Mouse (Mus musculus) forebrain, embryonic 11.5 days (tissue): ENCODE data around the gene Gm10037. TPM values are rescaled to one million over a fixed set of nuclear protein-coding genes. Genes with fewer than 3 reads are reported as not detected.
"Not testable (repeated sequence)": the region's sequence is repeated elsewhere in the genome, so short reads cannot be mapped to it uniquely, and the experiment has no call there.

Source experiments
- ATAC-seq: fragments of 200-750 bp; cut with Nextera tagmentation; replicated peaks from 2 replicates; pipeline ENCODE4 v1.8.0; 2017; ENCODE audit warnings: moderate TSS enrichment; ENCODE audit not compliant: low FRiP score
- DNase-seq: peaks from one replicate; pipeline ENCODE4 v3.0.0-alpha.2; 2017; ENCODE audit warnings: low spot score
- H3K27ac ChIP-seq: fragments of 300-500 bp; sonication (generic); 2 replicates; pipeline ENCODE4 v1.5.1; 2014; ENCODE audit warnings: low read depth, low read length
- H3K27me3 ChIP-seq: fragments of 300-500 bp; sonication (generic); 2 replicates; pipeline ENCODE4 v1.6.1; 2014; ENCODE audit warnings: mild to moderate bottlenecking, low read length, mixed read lengths; ENCODE audit not compliant: control insufficient read depth, insufficient read depth
- H3K36me3 ChIP-seq: fragments of 300-500 bp; sonication (generic); 2 replicates; pipeline ENCODE4 v1.6.1; 2014; ENCODE audit warnings: mild to moderate bottlenecking, low read length, moderate library complexity, mixed read lengths; ENCODE audit not compliant: control insufficient read depth, insufficient read depth
- H3K4me1 ChIP-seq: fragments of 300-500 bp; sonication (generic); replicated peaks from 2 replicates; pipeline ENCODE4 v1.6.1; 2014; ENCODE audit warnings: low read length, mixed read lengths; ENCODE audit not compliant: control insufficient read depth, insufficient read depth
- H3K4me2 ChIP-seq: fragments of 300-500 bp; sonication (generic); 2 replicates; pipeline ENCODE4 v1.6.1; 2014; ENCODE audit warnings: low read depth, mild to moderate bottlenecking, low read length, moderate library complexity, mixed read lengths; ENCODE audit not compliant: severe bottlenecking
- H3K4me3 ChIP-seq: fragments of 300-500 bp; sonication (generic); 2 replicates; pipeline ENCODE4 v1.5.1; 2014; ENCODE audit warnings: low read depth, low read length
- H3K9ac ChIP-seq: fragments of 300-500 bp; sonication (generic); 2 replicates; pipeline ENCODE4 v1.6.1; 2014; ENCODE audit warnings: low read length
- H3K9me3 ChIP-seq: fragments of 300-500 bp; sonication (generic); 2 replicates; pipeline ENCODE4 v1.6.1; 2016; ENCODE audit warnings: low read length, mixed read lengths; ENCODE audit not compliant: control insufficient read depth
- WGBS: fragments of 180-500 bp; shearing (Covaris S2); extraction: QIAGEN DNeasy Blood & Tissue Kit; methylation state at CpG from one replicate; pipeline ENCODE4 v1.1.7; 2014; 5-methylcytosine and 5-hydroxymethylcytosine counted together
- polyA plus RNA-seq: library from polyadenylated mRNA; unstranded; fragments of >200 nt; fragmentation: Nextera tagmentation; extraction: Ambion mirVana; gene quantifications from 2 replicates; pipeline ENCODE4 v1.2.1, GENCODE M21; 2014

Gm10037 gene
- polyA plus RNA-seq, 1 experiment from 2014 or later, result 2.7 TPM

GRCm38 (mm10) chr13:67833137-67833536 is 2.2 kb downstream of the Gm10037 start:
- H3K4me3 ChIP-seq, H3K4me1 ChIP-seq, ATAC-seq, H3K4me2 ChIP-seq, H3K9me3 ChIP-seq, H3K36me3 ChIP-seq, H3K27me3 ChIP-seq, H3K9ac ChIP-seq, DNase-seq, H3K27ac ChIP-seq: not testable (repeated sequence)

- 44% methylated on average over 6 of the region's 6 CpGs for WGBS
- no peaks in the 10 kb centered on the region for H3K4me1 ChIP-seq
- H3K4me2 ChIP-seq, result peak overlapping the region; percentile 43; the same call in 1 of the 2 replicates
- ATAC-seq, result peak; percentile 10; the same call in 1 of the 2 replicates
- peak overlapping the region; percentile 50 for H3K9ac ChIP-seq
- peak overlapping the region; percentile 6 for H3K4me3 ChIP-seq
- no peak overlapping the region for H3K27ac ChIP-seq
- H3K9me3 ChIP-seq, result no peaks in the 10 kb centered on the region
- H3K36me3 ChIP-seq, result no peaks in the 10 kb centered on the region
- H3K27me3 ChIP-seq, result no peaks in the 10 kb centered on the region
- no peak for DNase-seq
These were observed 12.8 kb downstream of the Gm10037 start for GRCm38 (mm10) chr13:67843775-67844118.

- Histone ChIP-seq H3K4me2 (peak overlapping the region; percentile 43), H3K9ac (peak overlapping the region; percentile 50), H3K9me3 (no peaks in the 10 kb centered on the region), H3K4me3 (peak overlapping the region; percentile 25), H3K36me3 (no peaks in the 10 kb centered on the region), H3K27me3 (no peaks in the 10 kb centered on the region), H3K4me1 (no peaks in the 10 kb centered on the region), H3K27ac (no peak overlapping the region)
- DNase-seq (peak; percentile 79), ATAC-seq (peak; percentile 83)
- under 1% methylated on average over 15 of the region's 19 CpGs for WGBS
These were observed 13.4 kb downstream of the Gm10037 start for GRCm38 (mm10) chr13:67844119-67844852.

- DNase-seq (no peak), ATAC-seq (peak; percentile 44)
- H3K4me2 ChIP-seq, result peak overlapping the region; percentile 41
- WGBS, result 13% methylated on average over 8 of the region's 8 CpGs
- no peaks in the 10 kb centered on the region for H3K9me3 ChIP-seq
- no peaks in the 10 kb centered on the region for H3K36me3 ChIP-seq
- no peaks in the 10 kb centered on the region for H3K27me3 ChIP-seq
- peak overlapping the region; percentile 25 for H3K4me3 ChIP-seq
- no peaks in the 10 kb centered on the region for H3K4me1 ChIP-seq
- no peak overlapping the region for H3K27ac ChIP-seq
- H3K9ac ChIP-seq, result no peak overlapping the region
These were observed 13.9 kb downstream of the Gm10037 start for GRCm38 (mm10) chr13:67844853-67845194.

- H3K36me3 ChIP-seq, result no peaks in the 10 kb centered on the region
- H3K27me3 ChIP-seq, result no peaks in the 10 kb centered on the region
- no peak overlapping the region for H3K4me2 ChIP-seq
- 86% methylated on average over 3 of the region's 3 CpGs for WGBS
- H3K27ac ChIP-seq, result no peak overlapping the region
- no peak overlapping the region for H3K9ac ChIP-seq
- no peaks in the 10 kb centered on the region for H3K4me1 ChIP-seq
- DNase-seq (no peak), ATAC-seq (no peak)
- no peaks in the 10 kb centered on the region for H3K9me3 ChIP-seq
- H3K4me3 ChIP-seq, result no peak overlapping the region
These were observed 19.5 kb downstream of the Gm10037 start for GRCm38 (mm10) chr13:67850361-67850760.

GRCm38 (mm10) chr13:67853130-67853529 is 22.2 kb downstream of the Gm10037 start:
- no peaks in the 10 kb centered on the region for H3K4me1 ChIP-seq
- WGBS, result 78% methylated on average over 6 of the region's 6 CpGs
- H3K27ac ChIP-seq, result no peak overlapping the region
- no peaks in the 10 kb centered on the region for H3K27me3 ChIP-seq
- no peaks in the 10 kb centered on the region for H3K36me3 ChIP-seq
- no peaks in the 10 kb centered on the region for H3K9me3 ChIP-seq
- no peak for DNase-seq
- H3K9ac ChIP-seq, result no peak overlapping the region
- H3K4me2 ChIP-seq, result no peak overlapping the region
- ATAC-seq, result no peak
- no peak overlapping the region for H3K4me3 ChIP-seq

- H3K4me2 ChIP-seq, result no peak overlapping the region
- DNase-seq (no peak), ATAC-seq (no peak)
- H3K27me3 ChIP-seq, result no peaks in the 10 kb centered on the region
- 83% methylated on average over 2 of the region's 2 CpGs for WGBS
- H3K4me1 ChIP-seq, result no peaks in the 10 kb centered on the region
- no peaks in the 10 kb centered on the region for H3K9me3 ChIP-seq
- H3K27ac ChIP-seq, result no peak overlapping the region
- no peak overlapping the region for H3K9ac ChIP-seq
- no peak overlapping the region for H3K4me3 ChIP-seq
- no peaks in the 10 kb centered on the region for H3K36me3 ChIP-seq
These were observed 23.1 kb downstream of the Gm10037 start for GRCm38 (mm10) chr13:67853983-67854382.

GRCm38 (mm10) chr13:67857317-67857716 is 26.4 kb downstream of the Gm10037 start:
- Histone ChIP-seq H3K9ac (no peak overlapping the region), H3K36me3 (no peaks in the 10 kb centered on the region), H3K27me3 (no peaks in the 10 kb centered on the region), H3K4me3 (no peak overlapping the region), H3K9me3 (no peaks in the 10 kb centered on the region), H3K4me2 (no peak overlapping the region), H3K4me1 (no peaks in the 10 kb centered on the region), H3K27ac (no peak overlapping the region)
- ATAC-seq (no peak), DNase-seq (no peak)
- 12% methylated on average over 1 of the region's 1 CpGs for WGBS

GRCm38 (mm10) chr13:67862508-67862907 is 31.6 kb downstream of the Gm10037 start:
- H3K4me3 ChIP-seq, result no peak overlapping the region
- H3K27me3 ChIP-seq, result no peaks in the 10 kb centered on the region
- H3K9ac ChIP-seq, result no peak overlapping the region
- no peaks in the 10 kb centered on the region for H3K36me3 ChIP-seq
- no peaks in the 10 kb centered on the region; the same call in 1 of the 2 replicates for H3K9me3 ChIP-seq
- no peak overlapping the region for H3K27ac ChIP-seq
- H3K4me1 ChIP-seq, result no peaks in the 10 kb centered on the region
- ATAC-seq, result no peak
- DNase-seq, result no peak
- H3K4me2 ChIP-seq, result no peak overlapping the region
- WGBS, result 88% methylated on average over 9 of the region's 9 CpGs
